Mouse (Mus musculus) adrenal gland, adult 8-10 months (tissue): ENCODE results near the gene Mvp. TPM values are rescaled to one million over a fixed set of nuclear protein-coding genes. Genes with fewer than 3 reads are reported as not detected.

Source experiments
- DNase-seq: peaks from one replicate; pipeline ENCODE4 v3.0.0; 2022
- total RNA-seq, 4 experiments: library from RNA; stranded (reverse); gene quantifications; 2 replicates each; pipeline ENCODE4 v1.2.4; 2022

The Mvp gene
- total RNA-seq: 100 to 1,000 TPM; 117 to 186 (median 125) TPM

DNA sequence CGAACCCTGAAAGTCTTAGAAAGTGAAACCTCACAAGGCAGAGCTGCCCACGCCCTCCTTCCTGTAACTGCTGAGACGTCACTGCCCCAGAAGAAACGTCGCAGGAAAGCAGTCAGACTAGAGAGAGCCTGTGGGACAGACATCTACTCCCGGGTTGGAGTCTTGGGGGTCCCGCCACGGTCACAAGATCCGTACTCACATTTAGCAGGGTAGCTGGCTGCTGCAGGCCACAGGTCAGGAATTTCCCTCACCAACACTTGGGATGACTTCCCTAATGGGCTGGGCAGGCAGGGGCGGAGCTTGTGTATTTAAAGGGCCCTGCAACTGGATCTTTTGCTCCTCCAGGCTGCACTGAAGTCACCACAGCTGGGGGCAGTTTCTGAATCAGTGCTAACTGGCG lies at the start of gene Mvp:
Gene Mvp (minus strand): TSS at position 302 of the 400 bp plus-strand sequence.
- peak; percentile 75 for DNase-seq

DNA sequence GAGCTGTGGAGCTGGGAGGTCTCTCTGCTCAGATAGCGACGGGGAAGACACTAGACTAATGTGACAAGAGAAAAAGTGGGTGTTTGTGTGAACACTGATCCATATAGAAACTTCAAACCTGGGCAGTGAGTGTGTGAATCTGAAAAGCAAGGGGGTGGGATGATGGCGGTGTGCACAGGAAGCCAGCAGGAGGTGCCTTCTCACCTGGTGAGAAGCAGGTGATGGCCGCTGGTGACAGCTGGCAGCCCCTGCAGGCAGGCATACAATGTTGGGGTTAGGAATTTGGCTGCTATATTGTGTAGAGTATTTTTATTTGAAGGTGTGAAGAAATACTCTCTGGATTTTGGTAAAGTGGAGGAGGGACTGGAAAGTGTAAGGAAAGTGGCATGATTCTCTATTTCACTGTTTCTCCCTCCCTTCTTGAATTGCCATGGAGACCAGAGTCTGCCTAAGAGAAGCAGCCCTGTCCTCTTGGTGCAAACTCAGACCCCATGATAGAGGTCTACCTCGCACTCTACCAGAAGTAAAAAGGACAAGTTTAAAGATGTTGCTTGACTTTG lies 40.7 kb upstream of the Mvp start:
- DNase-seq: no peak

DNA sequence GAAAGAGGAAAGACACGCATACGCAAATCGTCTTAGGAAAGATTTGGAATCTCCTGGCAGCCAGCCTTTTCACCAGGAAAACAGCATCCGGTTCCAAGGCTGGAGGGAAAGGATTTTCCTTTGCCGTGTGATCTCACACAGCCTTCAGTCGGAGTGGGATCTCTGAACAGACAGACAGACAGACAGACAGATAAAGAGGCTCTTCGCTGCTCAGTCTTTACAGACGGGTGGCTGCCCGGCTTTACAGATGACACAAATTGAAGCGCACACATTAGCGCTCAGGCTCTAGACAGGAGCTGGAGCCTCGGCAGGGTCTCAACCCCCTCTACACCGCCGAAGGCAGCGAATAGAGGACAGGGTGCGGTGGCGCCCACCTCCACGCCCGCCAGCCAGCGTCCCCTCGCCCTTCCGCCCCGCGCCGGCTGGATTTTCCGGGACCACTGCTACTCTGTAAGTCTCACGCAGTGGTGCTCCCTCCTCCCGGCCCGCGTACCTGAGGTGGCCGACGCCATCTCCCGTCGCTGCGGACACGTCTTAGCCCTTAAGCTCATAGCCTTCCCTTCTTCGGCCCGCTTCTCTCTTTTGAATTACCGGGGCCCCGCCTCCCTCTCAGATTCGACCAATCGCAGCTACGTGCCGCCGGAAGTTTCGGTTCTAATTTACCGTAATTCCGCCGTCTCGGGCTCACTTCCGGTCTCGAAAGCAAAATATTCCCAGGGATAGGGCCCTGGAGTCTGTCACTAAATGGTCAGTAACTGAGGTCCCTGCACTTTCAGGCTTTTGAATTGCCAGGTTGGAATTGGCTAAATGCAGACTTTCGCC lies 27.6 kb upstream of the Mvp start, which contains the start of gene Kif22:
Gene Kif22 (minus strand): TSS at position 621 of the 822 bp plus-strand sequence.
- DNase-seq: peak; percentile 83

DNA sequence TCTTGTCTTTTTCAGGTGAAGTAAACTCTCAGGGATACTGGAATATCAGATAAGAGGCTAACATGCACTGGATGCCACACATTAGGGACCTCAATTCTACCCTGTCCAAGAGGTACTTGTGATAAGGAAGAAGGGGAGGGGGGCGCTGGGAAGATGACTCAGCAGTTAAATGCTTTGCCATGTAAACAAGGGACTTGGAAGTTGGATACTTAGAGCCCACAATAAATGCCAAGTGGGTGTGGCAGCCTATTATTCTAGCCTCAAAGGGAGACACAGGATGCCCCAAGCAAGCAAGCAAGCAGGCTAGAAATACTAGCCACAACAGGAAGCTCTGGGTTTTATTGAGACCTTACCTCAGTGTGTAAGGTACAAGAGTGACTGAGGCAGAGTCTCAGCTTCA lies 16.8 kb upstream of the Mvp start:
- no peak for DNase-seq

- no peak for DNase-seq
These were observed 15.8 kb upstream of the Mvp start for GRCm38 (mm10) chr7:127030172-127030571.

GRCm38 (mm10) chr7:127027885-127028284 lies 13.5 kb upstream of the Mvp start:
- no peak for DNase-seq

DNA sequence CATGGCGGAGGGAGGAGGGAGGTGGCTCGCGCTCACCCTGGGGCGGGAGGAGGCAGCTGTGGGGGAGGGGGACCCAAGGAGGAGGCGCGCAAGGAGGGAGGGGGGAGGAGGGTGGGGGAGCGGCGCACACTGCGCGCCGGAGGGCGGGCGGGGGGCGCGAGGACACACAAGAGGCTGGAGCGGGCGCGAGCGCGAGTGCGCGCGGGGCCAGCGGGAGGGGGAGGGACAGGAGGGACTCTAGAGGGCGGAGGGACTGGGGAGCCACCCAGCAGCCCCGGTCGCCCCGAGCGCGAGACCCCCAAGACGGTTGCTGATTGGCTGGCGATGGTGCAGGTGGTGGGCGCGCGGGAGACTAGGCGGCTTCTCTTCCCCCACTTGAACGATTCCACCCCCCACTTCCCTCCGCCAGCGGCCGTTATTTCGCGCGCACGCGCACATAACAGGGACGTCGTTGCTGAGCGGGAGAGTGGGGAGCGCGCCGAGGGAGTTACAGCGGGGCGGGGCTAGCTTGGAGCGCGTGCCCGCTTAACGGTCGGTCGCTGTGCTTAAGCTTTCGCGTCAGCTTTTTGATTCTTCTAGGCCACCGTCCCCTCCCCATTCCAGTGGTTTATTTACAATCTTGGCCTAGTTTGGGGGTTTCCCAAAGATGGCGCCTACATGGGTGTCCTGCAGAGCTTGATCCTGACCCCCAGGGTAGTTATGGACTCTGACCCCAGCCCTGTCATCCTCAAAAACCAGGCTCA lies 12.7 kb upstream of the Mvp start, which contains the start of gene Maz:
Gene Maz (minus strand): TSS at position 54 of the 743 bp plus-strand sequence.
- DNase-seq: peak; percentile 99

DNA sequence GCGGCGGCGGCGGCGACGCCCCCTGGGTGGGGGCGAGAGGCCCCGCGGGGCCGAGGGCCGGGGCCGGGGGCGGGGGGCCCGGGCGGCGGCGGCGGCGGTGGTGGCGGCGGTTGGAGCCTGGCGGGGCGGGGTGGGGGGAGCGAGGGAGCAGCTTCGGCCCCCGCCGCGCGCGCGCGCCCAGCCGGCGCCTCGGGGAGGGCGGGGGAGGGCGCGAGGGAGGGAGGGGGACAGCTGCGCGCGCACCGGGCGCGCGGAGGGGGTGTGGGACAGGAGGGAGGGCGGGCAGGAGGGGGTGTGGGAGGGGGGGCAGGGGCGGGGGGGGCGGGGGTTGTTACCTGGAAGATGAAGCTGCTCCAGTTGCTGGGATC lies 12.2 kb upstream of the Mvp start:
- no peak for DNase-seq

DNA sequence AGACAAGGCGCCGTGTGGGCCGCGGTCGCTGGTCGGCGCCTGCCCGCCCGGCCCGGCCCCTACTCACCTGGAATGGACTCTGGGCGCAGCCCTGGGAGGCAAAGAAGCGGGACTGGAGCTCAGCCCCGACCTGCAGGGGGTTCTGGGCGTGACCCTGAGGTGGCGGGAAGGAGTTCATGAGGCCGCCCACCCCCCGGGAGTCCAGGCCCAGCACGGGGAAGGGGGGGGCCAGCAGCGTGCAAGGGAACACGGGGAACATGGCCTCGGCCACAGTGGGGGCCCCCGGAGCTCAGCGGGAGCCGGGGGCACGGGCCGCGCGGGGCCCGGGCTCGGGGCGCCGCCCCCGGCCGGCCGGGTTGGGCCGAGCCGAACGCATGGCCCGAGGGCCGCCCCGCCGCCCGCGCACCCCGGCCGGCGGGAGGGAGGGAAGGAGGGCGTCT lies 11.8 kb upstream of the Mvp start:
- peak; percentile 69 for DNase-seq

GRCm38 (mm10) chr7:127025556-127026160 lies 11.2 kb upstream of the Mvp start:
- peak; percentile 53 for DNase-seq

DNA sequence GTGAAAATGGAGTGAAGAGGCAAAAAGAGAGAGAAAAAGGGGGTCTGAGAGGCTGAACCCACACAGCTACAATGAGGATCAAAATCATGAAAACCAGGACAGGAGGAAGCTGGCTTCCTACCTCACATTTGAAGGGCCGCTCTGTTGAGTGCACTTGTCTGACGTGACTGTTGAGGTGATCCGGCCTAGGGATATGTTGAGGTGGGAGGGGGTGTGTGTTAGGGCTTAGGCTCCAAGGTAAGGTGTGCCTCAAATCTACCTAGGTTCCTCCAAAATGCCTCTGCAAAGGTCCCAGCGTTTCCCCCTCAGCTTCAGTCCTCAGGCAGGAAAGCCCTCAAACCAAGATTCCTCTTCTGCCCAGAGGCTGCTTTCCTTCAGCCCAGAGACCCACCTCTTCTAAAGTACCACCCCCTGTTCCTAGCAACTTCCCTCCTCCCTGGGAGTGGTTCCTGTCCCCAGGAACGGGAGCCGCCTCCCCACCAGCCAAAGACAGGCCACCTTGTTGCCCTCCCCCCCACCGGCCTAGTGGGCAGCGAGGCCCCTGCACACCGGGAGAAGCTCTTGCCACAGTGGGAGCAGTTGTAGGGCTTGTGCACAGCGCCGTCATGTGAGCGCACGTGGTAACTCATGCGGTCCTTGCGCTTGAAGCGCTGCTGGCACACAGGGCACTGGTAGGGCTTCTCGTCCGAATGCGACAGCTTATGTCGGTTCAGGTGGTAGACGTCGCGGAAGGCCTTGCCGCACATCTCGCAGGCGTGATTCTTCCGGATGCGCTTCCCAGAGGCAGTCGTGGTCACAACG lies 10.5 kb upstream of the Mvp start:
- DNase-seq: peak; percentile 81

- peak; percentile 33 for DNase-seq
These were observed 9.7 kb upstream of the Mvp start for GRCm38 (mm10) chr7:127023896-127024690.

- peak; percentile 26 for DNase-seq
These were observed 8.9 kb upstream of the Mvp start for GRCm38 (mm10) chr7:127023272-127023691.

DNA sequence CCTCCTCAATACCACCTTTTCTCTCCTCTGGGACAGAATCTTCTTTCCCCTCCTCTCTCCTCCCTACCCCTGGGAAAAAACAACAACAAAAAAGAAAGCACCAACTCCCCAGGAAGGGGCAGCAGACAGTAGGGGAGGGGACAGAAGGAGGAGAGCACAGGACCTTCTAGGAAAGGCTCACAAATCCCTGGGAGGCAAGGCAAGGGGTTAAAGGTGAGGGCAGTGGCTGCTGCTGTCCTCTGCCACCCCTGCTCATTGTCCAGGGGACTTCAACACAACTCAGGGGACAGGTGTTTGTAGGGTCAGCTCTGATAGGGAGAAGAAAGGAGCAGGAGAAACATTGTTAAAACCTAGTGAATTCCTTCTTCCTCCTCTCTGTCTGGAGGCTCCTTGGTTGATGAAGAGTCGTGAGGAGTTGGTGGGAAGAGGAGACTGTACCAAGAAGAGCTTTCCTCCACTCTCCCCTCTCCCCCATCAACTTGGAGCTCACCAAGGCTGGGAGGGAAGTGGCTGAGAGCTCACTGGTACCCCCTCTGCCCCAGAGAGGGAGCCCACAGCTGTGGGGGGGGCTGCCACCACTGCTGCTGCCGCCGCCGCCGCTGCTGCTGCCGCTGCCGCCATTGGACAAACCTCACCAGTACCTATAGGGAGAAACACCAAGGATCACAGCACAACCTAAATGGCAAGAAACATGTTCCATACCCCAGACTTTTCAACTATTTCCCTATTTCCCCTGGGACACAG lies 8.3 kb upstream of the Mvp start:
- no peak for DNase-seq

DNA sequence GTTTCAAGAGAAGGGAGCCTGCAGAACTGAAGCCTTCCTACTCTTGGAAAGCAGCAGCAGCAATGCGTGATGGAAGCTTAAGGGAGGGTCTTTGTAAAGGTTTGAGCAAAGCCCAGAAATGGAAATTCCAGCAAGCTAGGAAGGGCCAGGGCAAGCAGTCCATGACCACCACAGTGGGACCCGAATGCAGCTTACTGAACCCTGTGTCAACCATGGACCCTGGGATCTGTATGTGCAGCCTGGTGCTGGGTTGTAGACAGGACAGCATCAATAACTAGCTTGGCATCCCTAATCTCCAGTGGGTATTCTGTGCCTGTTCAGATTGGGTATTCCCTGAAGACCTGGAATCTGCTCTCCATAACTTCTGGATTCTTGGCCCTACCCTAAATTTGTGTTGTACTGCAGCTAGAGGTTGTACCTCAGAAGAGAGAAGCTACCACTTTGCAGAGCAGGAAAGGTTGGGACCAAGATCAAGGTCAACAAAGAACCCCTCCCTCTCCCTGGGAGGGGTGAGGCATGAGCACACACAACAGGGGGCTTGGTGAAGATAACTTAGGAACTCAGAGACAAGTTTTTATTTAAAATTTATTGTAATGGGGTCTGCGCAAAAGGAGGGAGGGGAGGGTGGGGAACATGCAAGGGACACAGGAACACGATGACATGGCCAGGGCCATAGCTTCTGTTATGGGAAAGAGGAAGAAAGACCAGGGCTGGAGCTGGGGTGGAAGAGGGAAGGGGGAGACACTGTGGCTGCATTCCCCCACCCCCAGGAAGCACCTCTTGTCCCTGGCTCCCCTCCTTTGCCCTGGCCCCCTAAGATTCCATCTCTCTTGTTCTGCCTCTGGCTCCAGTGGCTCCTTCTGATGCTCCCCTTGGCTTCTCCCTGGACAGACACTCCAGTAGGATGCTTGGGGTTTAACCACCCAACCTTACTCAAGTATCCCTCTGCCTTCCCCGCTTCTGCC lies 7.4 kb upstream of the Mvp start:
- no peak for DNase-seq

GRCm38 (mm10) chr7:127020901-127021562 lies 6.6 kb upstream of the Mvp start, which contains the start of the genes Gm42742 and Prrt2:
Gene Gm42742 (minus strand): TSS chr7:127021097.
Gene Prrt2 (minus strand): TSS chr7:127021211.
- DNase-seq: peak; percentile 29

- no peak for DNase-seq
These were observed 6.1 kb upstream of the Mvp start for GRCm38 (mm10) chr7:127020491-127020890.

DNA sequence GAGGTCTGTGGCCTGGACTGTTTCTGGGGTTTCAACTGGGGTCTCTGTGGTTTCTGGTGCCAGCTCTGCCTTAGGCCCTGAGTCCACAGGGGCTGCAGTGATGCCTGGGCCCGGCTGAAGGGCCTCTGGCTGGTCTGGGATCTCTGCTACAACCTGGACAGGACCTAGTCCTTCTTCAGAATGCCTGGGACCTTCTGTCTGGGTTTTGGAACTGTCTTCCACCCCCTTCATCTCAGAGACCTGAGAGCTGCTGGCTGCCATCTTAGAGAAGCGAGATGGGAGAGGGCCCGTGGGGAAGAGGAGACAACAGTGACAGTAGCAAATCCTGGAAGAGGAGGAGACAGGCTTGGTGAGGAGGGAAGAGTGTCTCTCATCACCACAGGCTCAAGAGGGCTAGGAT lies 5.6 kb upstream of the Mvp start:
- no peak for DNase-seq
